20 mouse cellular contexts compared by ENCODE assay signal in the genomic region with DNA sequence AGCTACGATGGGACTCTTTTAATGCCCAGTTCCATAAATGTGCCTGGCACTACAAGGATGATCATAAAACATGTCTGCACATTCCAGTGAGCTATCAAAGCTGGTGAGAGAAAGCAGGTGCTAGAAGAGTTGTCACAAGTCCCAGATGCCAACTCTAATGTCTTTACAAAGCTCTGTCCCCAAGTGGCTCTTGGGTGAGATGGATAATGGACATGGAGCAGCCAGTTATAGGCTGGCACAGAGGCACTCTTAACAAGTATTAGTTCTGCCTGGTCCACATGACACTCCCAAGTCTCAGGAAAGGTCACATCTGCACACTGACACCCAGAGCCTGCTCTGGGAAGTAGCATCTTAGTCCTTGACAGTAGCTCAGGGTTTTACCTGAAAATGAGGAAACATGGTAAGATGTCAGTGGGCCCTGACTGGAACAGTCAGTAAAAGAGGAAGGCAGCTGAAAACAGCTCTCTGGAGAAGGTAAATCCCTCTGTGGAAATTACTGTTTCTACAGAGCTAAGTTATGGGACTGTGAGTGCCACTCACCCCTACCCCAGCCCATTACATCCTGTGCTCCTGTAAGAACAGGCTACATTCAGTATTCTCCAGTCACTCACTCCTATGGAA.
A peak's percentile ranks its signal among the peaks of the same experiment; 100 is the strongest.
DNase-seq lines count a peak whose midpoint lies in the region; ATAC-seq lines count a peak whose summit lies in the region.
"Had no signal": no experiment of that assay in that cellular context is flagged by ENCODE, and none has a peak within 500 bp of the region (broad histone marks: within the 10 kb centered on the region; RNA-seq: fewer than 3 reads in every experiment).

No protein-coding gene starts in this region.

- no peak overlapping the region for H3K9ac ChIP-seq in heart, embryonic 16.5 days (ENCODE audit: low read length)
- H3K9ac ChIP-seq in forebrain, embryonic 14.5 days (ENCODE audit: low read length) = no peak overlapping the region
- H3K9ac ChIP-seq: forebrain, embryonic 13.5 days; hindbrain, embryonic 14.5 days; intestine, embryonic 15.5 days had no signal

- no peak overlapping the region for H3K4me2 ChIP-seq in heart, embryonic 16.5 days (ENCODE audit: low read depth, low read length)
- no peak overlapping the region for H3K4me2 ChIP-seq in forebrain, embryonic 14.5 days (ENCODE audit: low read length)
- H3K4me2 ChIP-seq: forebrain, embryonic 13.5 days; hindbrain, embryonic 14.5 days; intestine, embryonic 15.5 days had no signal

- H3K4me3 ChIP-seq in heart, embryonic 16.5 days (ENCODE audit: low read length) = no peak overlapping the region
- H3K4me3 ChIP-seq in forebrain, embryonic 14.5 days (ENCODE audit: low read depth, low read length) = no peak overlapping the region
- H3K4me3 ChIP-seq: embryonic facial prominence, embryonic 10.5 days; forebrain, embryonic 13.5 days; gastrocnemius, adult 2 months; hindbrain, embryonic 10.5 days; intestine, embryonic 15.5 days had no signal

- peak; percentile 79 for ATAC-seq in heart, embryonic 16.5 days (replicated peaks; ENCODE audit: extremely low read depth, insufficient read depth, low FRiP score)
- no peak for ATAC-seq in forebrain, embryonic 14.5 days
- ATAC-seq: forebrain, embryonic 13.5 days; intestine, embryonic 15.5 days had no signal

- H3K4me1 ChIP-seq in heart, embryonic 16.5 days (ENCODE audit: control insufficient read depth, insufficient read depth, low read length) = peaks cover 11% of the 10 kb centered on the region
- H3K4me1 ChIP-seq in forebrain, embryonic 14.5 days (ENCODE audit: control insufficient read depth, insufficient read depth, low read length) = no peaks in the 10 kb centered on the region; the same call in 1 of the 2 replicates
- H3K4me1 ChIP-seq: embryonic facial prominence, embryonic 10.5 days; intestine, embryonic 15.5 days had no signal

- no peaks in the 10 kb centered on the region for H3K27me3 ChIP-seq in heart, embryonic 16.5 days (ENCODE audit: control insufficient read depth, insufficient read depth, low read length)
- no peaks in the 10 kb centered on the region for H3K27me3 ChIP-seq in forebrain, embryonic 14.5 days (replicated peaks; ENCODE audit: control insufficient read depth, insufficient read depth, low read length)
- H3K27me3 ChIP-seq: forebrain, embryonic 13.5 days; intestine, embryonic 15.5 days had no signal

- peak; percentile 29 to 31 for DNase-seq in heart, adult 9 months (ENCODE audit: low spot score in 2 of 2)
- DNase-seq in heart, postnatal 36 days = no peak
- peak; percentile 26 for DNase-seq in testis, postnatal 10 days (ENCODE audit: low spot score)
- no peak for DNase-seq in testis, postnatal 14 days (ENCODE audit: low spot score)
- peak; percentile 28 for DNase-seq in heart, postnatal 4 days
- DNase-seq in liver = no peak
- DNase-seq in forebrain, embryonic 14.5 days (ENCODE audit: low spot score) = no peak
- DNase-seq: adrenal gland, postnatal 14 days; cerebellum, adult 11-12 months; cerebellum, adult 9-11 months; cerebellum, postnatal 36 days; gastrocnemius, adult 2 months; gastrocnemius, postnatal 25 days; kidney, adult 18-20 months had no signal

- H3K27ac ChIP-seq in heart, embryonic 16.5 days (ENCODE audit: low read length) = peak overlapping the region; percentile 48
- H3K27ac ChIP-seq in forebrain, embryonic 14.5 days (ENCODE audit: low read depth, low read length) = no peak overlapping the region
- H3K27ac ChIP-seq: embryonic facial prominence, embryonic 10.5 days; forebrain, embryonic 13.5 days; gastrocnemius, adult 2 months; hindbrain, embryonic 10.5 days; hindbrain, embryonic 14.5 days; intestine, embryonic 15.5 days had no signal

- no peaks in the 10 kb centered on the region for H3K36me3 ChIP-seq in heart, embryonic 16.5 days (ENCODE audit: control insufficient read depth, insufficient read depth)
- 0 out of 2 replicates have a peak, but pooled peaks cover 3% of the 10 kb centered on the region for H3K36me3 ChIP-seq in forebrain, embryonic 14.5 days (ENCODE audit: control insufficient read depth, insufficient read depth, low read length)
- H3K36me3 ChIP-seq: intestine, embryonic 15.5 days had no signal

- WGBS in heart, embryonic 16.5 days = 53% methylated on average over 1 of the region's 1 CpGs
- WGBS in forebrain, embryonic 14.5 days = 100% methylated on average over 1 of the region's 1 CpGs

- intact Hi-C loops in heart, postnatal 36 days (cut with DNase I) = no loop called here

- H3K9me3 ChIP-seq in heart, embryonic 16.5 days (replicated peaks; ENCODE audit: control insufficient read depth, low read length) = no peaks in the 10 kb centered on the region
- no peaks in the 10 kb centered on the region for H3K9me3 ChIP-seq in forebrain, embryonic 14.5 days (replicated peaks; ENCODE audit: control insufficient read depth, low read length)
- H3K9me3 ChIP-seq: forebrain, embryonic 13.5 days; intestine, embryonic 15.5 days had no signal

Comparison
In these comparisons a context has a peak if more than half of its experiments do, and no peak if none do; other contexts are left out.
1. DNase-seq: peak in heart, adult 9 months (2 of 2), testis, postnatal 10 days (single experiment) and heart, postnatal 4 days (single experiment); none in heart, postnatal 36 days (0 of 2), testis, postnatal 14 days (single experiment), liver (single experiment) and forebrain, embryonic 14.5 days (single experiment).